Mouse (Mus musculus): ENCODE measurements around the gene Coasy.
"Not testable (repeated sequence)": the region's sequence is repeated elsewhere in the genome, so short reads cannot be mapped to it uniquely, and the experiment has no call there.

Coasy gene

DNA sequence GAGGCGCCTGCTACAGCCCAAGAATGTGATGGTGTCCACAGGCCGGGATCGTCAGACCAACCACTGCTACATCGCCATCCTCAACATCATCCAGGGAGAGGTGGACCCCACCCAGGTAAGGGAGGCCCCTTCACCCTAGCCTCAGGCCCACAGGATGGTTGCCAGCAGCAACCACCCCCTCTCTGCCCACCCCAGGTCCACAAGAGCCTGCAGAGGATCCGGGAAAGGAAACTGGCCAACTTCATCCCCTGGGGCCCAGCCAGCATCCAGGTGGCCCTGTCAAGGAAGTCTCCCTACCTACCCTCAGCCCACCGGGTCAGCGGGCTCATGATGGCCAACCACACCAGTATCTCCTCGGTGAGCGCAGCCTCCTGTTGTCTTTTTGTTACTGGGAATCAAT is 42.6 kb downstream of the Coasy start:
- not testable (repeated sequence) for H3K27me3 ChIP-seq (ENCODE audit: control insufficient read depth, insufficient read depth, low read length, poor library complexity, severe bottlenecking); DNase-seq (ENCODE audit: low read depth, low spot score); H3K36me3 ChIP-seq (ENCODE audit: control insufficient read depth, insufficient read depth, low read length, poor library complexity, severe bottlenecking)

DNA sequence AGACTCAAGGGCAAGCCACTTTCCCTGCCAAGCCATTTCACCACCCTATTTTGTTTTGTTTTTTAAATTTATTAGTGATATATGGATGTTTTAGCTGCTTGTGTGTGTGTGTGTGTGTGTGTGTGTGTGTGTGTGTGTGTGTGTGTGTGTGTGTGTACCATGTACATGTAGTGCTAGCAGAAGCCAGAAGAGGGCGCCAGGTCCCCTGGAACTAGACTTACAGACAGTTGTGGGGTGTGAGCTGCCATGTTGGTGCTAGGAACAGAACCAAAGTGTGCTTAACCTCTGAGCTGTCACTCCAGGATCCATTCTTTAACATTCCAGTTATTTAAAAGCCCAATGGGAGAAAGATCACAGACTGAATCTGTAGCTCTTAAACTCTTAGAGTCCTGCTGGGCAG is 44.7 kb downstream of the Coasy start:
- peaks cover 6% of the 10 kb centered on the region for H3K36me3 ChIP-seq (ENCODE audit: control insufficient read depth, insufficient read depth, low read length, poor library complexity, severe bottlenecking)
- peak; percentile 35 for DNase-seq (ENCODE audit: low read depth, low spot score)
- no peaks in the 10 kb centered on the region for H3K27me3 ChIP-seq (ENCODE audit: control insufficient read depth, insufficient read depth, low read length, poor library complexity, severe bottlenecking)

- peaks cover 6% of the 10 kb centered on the region for H3K36me3 ChIP-seq (ENCODE audit: control insufficient read depth, insufficient read depth, low read length, poor library complexity, severe bottlenecking)
- H3K27me3 ChIP-seq (ENCODE audit: control insufficient read depth, insufficient read depth, low read length, poor library complexity, severe bottlenecking) = no peaks in the 10 kb centered on the region
- no peak for DNase-seq (ENCODE audit: low read depth, low spot score)
These were observed 46.7 kb downstream of the Coasy start for GRCm38 (mm10) chr11:101128996-101129577.

DNA sequence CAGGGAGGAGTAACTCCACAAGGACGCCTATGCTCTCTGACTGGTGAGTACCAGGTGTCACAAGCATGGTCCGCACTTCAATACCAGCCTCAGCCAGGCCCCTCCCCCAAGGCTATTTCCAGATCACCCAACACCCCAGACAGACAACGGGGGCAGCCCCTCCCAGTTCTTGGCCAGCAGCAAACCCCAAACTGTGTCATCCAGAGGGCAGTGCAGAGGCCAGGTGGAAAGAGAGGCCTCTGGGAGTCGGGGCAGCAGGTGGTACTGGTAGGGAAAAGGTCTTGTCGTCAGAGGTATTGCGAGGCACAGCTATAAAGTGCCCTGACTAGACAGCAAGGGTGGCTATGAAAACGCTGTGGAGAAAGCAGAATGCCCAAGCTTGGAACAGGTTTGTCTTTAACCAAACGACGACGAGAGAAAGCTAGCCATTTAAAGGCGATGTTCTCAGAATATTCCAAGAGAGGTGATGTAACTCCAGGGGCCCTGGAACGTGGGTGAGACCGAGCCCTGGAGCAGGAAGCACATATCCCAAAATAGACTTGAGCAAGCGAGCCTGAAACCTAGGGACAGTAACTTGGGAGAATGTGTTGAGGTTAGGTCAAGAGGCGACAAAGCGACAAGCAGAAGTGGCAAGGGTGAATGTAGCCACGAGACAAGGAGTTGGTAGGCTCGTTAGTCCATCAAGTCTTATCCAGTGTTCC is 47.8 kb downstream of the Coasy start:
- no peak for DNase-seq (ENCODE audit: low read depth, low spot score)
- Histone ChIP-seq H3K27me3 (ENCODE audit: control insufficient read depth, insufficient read depth, low read length, poor library complexity, severe bottlenecking) (no peaks in the 10 kb centered on the region), H3K36me3 (ENCODE audit: control insufficient read depth, insufficient read depth, low read length, poor library complexity, severe bottlenecking) (peaks cover 6% of the 10 kb centered on the region)

DNA sequence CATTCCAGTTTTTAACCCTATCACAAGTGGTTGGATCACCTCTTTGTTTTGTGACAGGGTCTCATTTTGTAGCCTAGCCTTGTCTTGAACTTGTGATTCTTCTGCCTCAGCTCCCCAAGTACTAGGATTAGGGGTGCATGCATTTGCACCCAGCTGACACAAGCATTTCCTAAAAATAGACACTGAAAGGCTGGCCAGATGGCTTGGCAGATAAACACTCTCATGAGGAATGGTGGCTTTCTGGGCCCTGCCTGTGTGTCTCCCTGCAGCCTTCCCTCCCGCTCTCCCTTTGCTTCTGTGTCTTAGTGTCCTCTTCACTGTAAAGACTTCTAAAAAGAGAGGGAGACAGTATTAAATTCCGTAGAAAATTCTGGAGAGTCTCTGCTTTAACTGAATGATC is 48.8 kb downstream of the Coasy start:
- peaks cover 4% of the 10 kb centered on the region for H3K36me3 ChIP-seq (ENCODE audit: control insufficient read depth, insufficient read depth, low read length, poor library complexity, severe bottlenecking)

DNA sequence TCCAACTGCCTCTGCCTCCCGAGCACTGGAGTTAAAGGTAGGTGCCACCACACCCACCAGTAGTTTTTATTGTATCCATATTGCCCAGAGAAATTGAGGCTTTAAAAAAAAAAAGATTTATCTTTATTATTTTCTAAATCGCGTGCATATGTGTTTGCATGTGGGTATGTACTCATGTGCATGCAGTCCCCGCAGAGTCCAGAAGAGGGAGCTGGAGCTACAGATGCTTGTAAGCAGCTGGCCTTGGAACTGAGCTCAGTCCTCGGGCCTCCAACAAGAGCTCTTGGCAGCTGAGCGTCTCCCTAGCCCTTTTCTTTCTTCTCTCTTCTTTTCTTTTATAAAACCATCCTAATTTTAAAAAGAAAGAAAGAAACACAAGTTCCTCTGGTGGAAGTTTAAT is 49.3 kb downstream of the Coasy start:
- 0 out of 2 replicates have a peak, but pooled peaks cover 1% of the 10 kb centered on the region for H3K27me3 ChIP-seq (ENCODE audit: control insufficient read depth, insufficient read depth, low read length, poor library complexity, severe bottlenecking)
- peak; percentile 50 for DNase-seq (ENCODE audit: low read depth, low spot score)
- H3K36me3 ChIP-seq (ENCODE audit: control insufficient read depth, insufficient read depth, low read length, poor library complexity, severe bottlenecking) = no peaks in the 10 kb centered on the region

More for the DNA sequence above, 48.8 kb downstream of the Coasy start:
- H3K27me3 ChIP-seq (ENCODE audit: control insufficient read depth, insufficient read depth, low read length, poor library complexity, severe bottlenecking) = 0 out of 2 replicates have a peak, but pooled peaks cover 1% of the 10 kb centered on the region
- no peak for DNase-seq (ENCODE audit: low read depth, low spot score)

GRCm38 (mm10) chr11:101133037-101133436 is 50.7 kb downstream of the Coasy start:
- DNase-seq (ENCODE audit: low read depth, low spot score) = no peak
- Histone ChIP-seq H3K27me3 (ENCODE audit: control insufficient read depth, insufficient read depth, low read length, poor library complexity, severe bottlenecking) (0 out of 2 replicates have a peak, but pooled peaks cover 1% of the 10 kb centered on the region), H3K36me3 (ENCODE audit: control insufficient read depth, insufficient read depth, low read length, poor library complexity, severe bottlenecking) (no peaks in the 10 kb centered on the region)

GRCm38 (mm10) chr11:101134217-101134865 is 52.0 kb downstream of the Coasy start:
- H3K36me3 ChIP-seq (ENCODE audit: control insufficient read depth, insufficient read depth, low read length, poor library complexity, severe bottlenecking) = no peaks in the 10 kb centered on the region
- no peak for DNase-seq (ENCODE audit: low read depth, low spot score)
- peaks cover 5% of the 10 kb centered on the region; the same call in 1 of the 2 replicates for H3K27me3 ChIP-seq (ENCODE audit: control insufficient read depth, insufficient read depth, low read length, poor library complexity, severe bottlenecking)

All from splenic B cell, adult 2 months (primary cell).